Mouse (Mus musculus) brain, adult 2 months (tissue): Measurements from ENCODE around the gene Slc17a8.

ENCODE experiments used
- DNase-seq: peaks from one replicate; pipeline ENCODE4 v3.0.0; 2011; ENCODE audit warnings: low read depth, low spot score

The Slc17a8 gene

DNA sequence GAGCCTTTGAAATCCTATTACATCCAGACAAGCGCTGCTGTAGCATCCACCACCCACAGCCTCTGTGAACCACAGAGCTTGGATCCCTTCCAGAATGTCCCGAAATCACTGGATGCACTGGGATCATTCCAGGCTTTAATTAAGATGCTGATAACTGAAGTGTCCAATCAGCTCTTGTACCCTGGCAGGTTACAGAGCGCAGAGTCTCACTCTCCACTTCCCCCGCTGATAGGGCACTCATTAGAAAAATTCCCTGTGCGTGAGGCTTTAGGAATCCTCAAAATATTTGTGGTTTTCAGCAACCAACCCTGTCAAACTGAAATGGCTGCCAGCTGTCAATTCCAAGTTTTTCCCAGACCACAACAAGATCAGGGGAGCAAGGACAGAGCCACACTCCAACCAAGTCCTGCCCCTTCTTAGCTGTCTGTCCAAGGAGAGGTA, 89.8 kb downstream of the Slc17a8 start:
- peak; percentile 27 for DNase-seq

DNA sequence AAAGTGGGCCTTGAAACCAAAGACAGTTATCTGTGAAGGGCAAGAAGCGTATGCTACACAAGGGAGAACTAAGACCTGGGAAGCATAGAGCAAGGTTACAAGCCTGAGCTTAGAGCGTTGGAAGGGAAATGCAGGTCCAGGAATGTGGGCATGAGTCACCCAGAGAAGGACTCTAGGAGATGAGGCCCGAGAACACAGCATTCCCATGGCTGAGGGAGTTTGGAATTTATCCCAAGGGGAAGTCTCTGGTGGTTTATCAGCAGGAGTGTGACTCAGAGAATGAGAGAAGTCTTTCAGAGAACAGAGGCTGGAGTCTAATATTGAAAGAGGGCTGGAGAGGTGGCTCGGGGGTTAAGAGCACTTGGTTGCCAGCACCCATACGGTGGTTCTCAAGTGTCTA, 94.0 kb downstream of the Slc17a8 start:
- DNase-seq: peak; percentile 20

DNA sequence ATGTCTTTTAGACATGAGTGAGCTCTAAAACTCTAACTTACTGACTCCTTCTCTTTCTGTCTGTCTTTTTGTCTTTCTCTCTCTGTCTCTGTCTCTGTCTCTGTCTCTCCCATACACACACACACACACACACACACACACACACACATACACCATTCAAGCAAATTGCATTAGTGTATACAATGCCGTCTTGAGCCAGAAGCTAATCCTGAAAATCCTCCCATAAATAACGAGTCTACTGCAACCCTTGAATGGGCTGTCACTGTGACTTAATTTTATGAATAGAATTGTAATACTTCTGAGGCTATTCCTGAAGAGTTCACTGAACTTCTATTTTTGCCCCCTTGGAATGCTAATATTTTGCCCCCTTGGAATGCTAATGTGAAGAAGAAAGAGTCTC, 95.2 kb downstream of the Slc17a8 start:
- no peak for DNase-seq
